Mouse (Mus musculus) right cerebral cortex, postnatal 36 days (tissue): Measurements from ENCODE around the gene Rcor3.

Experiments used
- DNase-seq, 2 experiments: peaks; one replicate each; pipeline ENCODE4 v3.0.0; 2022; ENCODE audit warnings: low spot score in 2 of 2, mixed read lengths in 1 of 2

The Rcor3 gene

DNA sequence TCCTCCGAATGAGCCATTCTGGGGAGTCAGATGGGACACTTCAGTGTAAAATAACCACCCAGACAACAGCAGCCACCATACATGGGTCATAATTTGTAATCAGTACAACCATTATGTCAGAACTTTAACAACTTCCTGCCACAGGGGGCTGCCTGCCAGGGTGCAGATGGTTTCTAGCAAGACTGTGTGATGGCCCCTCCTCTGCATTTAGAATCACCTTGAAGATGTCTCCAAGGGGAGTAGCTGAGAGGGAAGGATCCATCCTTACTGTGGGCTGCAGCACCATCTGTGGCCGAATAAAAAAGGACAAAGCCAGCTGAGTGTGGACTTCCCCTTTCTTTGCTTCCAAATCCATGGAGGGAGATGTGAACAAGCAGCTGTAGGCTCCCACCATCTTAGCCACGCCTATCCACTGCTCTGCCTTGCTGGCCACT is 67.2 kb downstream of the Rcor3 start:
- no peak for DNase-seq

DNA sequence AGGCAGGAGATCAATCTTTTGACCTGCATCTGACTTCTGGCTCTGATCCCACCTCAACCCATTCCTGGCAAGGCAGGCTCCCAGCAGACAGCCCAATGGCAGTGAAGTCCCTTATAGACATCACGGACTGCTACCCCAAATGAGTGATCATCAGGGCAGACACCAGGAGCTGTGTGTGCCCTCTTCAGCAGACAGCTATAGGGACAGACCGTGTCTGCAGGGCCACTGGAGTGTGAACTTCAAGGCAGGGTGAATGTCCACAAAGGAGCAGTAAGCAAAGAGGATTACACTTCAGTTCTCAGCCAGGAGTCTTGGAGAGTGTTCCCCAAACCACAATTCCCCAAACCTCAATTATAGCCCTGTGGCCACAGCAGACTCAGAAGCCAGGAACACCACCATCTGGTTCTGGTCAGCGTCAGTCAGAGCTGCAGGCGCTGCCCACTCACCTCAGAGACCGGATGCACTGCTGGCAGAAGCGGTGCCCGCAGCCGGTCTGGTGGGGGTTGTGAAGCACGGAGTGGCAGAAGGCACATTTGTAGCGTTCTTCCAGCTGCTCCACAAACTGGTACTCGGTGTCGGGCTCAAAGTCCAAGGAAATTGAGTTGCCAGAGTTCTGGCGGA is 67.8 kb downstream of the Rcor3 start:
- peak in 1 of 2 experiments; percentile 50 for DNase-seq

DNA sequence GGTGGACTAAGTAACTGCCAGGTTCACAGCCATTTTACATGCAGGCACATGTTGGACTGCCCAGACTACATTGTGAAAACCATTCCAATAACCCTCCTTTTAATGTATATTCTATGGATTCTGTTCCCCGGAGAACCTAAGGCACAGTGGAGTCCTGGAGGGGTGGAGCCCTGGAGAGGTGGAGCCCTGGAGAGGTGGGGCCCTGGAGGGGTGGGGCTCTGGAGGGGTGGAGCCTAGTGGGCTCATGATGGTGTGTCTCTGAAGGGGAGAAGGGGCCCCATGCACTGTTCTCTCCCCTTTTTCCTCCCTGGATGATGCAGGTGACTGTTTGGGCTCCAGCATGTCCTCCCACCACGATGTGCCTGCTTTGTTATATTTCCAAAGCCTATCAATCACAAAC is 69.7 kb downstream of the Rcor3 start:
- DNase-seq, result no peak

DNA sequence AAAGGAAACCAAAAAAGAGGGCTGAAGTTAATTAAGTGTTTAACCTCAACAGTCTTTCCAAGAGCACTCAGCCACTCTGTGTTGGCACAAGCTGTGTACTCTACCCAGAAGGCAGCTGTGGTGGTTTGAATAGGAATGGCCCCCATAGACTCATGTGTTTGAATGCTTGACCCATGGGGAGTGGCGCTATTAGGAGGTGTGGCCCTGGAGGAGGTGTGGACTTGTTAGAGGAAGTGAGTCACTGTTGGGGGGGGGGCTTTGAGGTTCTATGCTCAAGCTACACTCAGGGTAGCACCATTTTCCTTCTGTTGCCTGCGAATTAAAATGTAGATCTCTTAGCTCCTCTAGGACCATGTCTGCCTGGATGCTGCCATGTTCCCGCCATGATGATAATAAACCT is 70.9 kb downstream of the Rcor3 start:
- no peak for DNase-seq

DNA sequence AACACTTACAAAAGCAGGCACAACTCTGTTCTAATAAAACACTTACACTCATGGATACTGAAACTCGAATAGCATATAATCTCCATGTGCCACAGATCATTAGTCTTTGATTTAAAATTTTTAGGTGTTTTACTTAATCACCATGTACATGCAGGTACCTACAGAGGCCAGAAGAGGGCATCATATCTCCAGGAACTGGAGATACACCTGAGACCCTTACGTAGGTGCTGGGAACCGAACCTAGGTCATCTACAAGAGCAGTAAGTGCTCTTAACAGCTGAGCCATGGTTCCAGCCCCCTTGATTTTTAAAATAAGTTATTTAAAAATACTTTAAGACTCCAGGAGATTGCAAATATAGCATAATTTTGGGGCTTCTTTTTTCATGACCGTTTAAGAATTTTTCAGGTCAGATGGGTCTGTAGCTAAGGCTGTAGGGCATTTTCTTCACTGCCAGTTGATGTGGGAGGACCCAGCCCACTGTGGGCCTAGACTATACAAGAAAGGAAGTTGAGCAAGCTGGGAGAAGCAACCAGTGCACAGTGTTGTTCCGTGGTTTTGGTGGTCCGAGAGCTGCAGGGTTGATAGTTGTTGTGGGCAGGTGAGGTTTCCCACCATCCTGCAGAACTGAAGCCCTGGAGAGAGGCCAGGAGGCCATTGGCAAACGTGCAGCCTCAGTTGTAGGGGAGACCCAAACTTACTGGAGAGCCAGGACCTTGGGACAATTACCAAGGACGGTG is 74.5 kb downstream of the Rcor3 start:
- DNase-seq, result no peak

DNA sequence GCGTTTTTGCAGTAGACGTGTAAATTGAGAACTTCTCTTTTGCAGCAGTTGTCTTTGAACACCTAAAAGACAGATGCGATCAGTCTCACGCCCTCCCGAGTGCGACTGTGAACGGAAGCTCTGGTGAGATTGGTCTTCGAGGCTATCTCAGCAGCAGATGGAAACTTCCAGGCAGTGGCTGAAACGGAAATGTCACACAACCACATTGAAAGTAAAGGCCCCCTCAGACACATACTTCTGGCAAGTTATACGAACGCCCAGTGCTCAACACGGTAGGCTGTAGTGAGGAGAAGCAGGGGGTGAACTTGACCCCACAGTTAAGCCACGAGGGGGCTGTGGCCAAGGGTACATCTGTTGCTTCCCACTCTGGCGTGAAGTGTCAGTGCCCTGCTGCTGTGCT is 75.2 kb downstream of the Rcor3 start:
- no peak for DNase-seq

DNA sequence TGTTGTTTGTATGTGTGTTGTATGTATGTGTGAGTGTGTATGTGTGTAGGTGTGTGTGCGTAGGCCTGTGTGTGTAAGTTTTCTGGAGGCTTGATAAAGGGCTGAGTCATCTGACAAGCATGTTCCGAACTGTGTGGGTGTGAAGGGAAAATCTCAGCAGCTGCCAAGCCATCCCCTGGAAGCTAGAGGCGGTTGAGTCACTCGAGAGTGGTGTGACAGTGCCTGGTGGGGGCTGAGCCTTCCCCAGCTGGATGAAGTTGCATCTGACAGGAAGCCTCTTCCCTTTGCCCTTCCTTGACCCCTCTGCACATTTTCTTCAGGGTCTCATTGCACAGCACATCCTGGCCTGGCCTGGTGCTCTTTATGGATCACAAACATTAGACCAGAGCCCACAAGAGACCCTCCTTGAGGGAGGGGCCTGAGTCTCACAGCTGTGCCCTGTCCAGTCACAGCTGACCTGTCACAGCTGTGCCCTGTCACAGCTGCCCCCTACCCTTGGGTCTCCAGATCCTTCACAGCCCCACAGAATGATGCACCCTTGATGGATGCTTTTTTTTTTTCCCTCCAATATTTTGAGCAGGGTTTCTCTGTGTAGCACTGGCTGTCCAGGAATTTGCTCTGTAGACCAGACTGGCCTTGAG is 76.1 kb downstream of the Rcor3 start:
- peak; percentile 79 to 87 for DNase-seq

DNA sequence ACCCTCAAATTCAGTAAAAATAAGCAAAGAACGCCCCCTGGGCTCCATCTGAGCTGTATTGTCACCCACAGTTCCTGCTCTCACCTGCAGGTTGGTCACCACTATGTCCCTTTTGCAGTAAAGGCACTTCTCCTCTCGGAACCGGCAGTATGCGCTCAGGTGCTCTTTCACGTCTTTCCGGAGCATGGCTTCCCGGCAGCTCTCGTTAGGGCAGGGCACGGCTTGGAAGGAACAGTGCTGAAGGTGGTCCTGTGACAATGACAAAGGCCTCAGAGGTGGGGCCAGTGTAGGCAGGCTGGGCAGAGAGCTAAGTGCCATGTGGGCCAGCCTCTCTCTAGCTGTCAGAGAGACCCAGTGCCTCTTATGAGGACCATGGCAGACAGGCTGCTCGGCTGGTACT is 79.0 kb downstream of the Rcor3 start:
- no peak for DNase-seq

DNA sequence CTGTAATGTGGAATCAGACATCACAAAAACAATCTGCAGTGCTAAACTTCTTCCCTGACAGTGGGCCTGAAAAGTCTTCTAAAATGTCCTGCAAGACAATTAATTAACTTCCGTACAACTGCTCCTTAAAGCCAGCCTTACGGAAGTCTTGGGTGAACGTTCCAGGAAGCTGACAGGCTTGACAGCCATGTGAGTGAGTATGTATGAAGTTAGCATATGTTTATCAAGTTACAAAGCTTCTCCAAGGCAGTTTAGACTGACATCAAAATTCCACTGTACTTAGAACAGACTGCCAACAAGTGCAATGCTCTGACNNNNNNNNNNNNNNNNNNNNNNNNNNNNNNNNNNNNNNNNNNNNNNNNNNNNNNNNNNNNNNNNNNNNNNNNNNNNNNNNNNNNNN is 84.1 kb downstream of the Rcor3 start:
- no peak for DNase-seq

DNA sequence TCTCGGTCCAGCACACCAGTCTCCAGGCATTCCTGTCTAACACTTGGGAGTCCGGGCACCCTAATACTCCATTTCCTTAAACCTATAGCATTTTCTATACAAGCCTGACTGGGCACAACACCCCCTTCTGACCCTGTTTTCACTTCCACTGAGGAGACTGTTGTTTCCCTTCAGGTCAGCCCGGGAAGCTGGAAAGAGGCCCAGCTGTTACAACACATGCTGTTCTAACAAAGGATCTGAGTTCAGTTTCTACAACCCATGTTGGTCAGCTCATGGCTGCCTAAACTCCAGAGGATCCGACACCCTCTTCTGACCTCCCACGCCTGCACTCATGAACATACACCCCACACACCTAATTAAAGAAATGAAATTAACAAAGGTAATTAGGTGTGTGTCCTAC is 84.9 kb downstream of the Rcor3 start:
- no peak for DNase-seq

DNA sequence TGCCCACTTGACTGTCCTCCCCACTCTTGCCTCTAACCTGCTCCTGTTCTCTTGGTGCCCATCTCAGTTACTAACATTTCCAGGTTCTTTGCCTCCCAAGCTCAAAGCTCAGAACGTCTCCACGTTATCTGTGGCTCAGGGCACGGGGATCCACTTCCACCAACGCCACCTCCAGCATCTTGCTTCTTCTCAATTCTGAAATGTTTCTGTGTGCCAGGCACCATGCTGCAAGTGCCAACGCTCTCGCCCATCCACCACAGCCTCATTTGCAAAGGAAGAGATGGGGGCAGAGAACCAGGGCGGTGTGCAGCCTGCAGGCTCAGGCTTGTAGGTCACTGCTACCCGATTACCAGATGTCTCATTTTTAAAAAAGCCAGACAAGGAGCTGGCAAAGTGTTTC is 85.4 kb downstream of the Rcor3 start:
- DNase-seq, result peak in 1 of 2 experiments; percentile 47
